Mouse (Mus musculus): ENCODE measurements around the gene H2-Eb1. TPM values are rescaled to one million over a fixed set of nuclear protein-coding genes. Genes with fewer than 3 reads are reported as not detected.

The H2-Eb1 gene
- polyA plus RNA-seq, 1 experiment from 2014 or later: 11.1 TPM

- Histone ChIP-seq H3K27me3 (replicated peaks; ENCODE audit: control insufficient read depth, insufficient read depth, low read length) (no peaks in the 10 kb centered on the region; the same call in none of the 2 replicates), H3K4me1 (ENCODE audit: control insufficient read depth, insufficient read depth, low read length) (no peaks in the 10 kb centered on the region), H3K9ac (ENCODE audit: low read depth, low read length) (no peak overlapping the region), H3K36me3 (ENCODE audit: control insufficient read depth, insufficient read depth, low read length) (no peaks in the 10 kb centered on the region), H3K4me3 (ENCODE audit: low read length) (no peak overlapping the region), H3K27ac (ENCODE audit: low read length) (no peak overlapping the region), H3K4me2 (ENCODE audit: low read depth, low read length) (no peak overlapping the region), H3K9me3 (ENCODE audit: control insufficient read depth, low read length) (no peaks in the 10 kb centered on the region)
- ATAC-seq: no peak
- WGBS: 6% methylated on average over 4 of the region's 4 CpGs
Measured at GRCm38 (mm10) chr17:34349429-34349828, 43.8 kb downstream of the H2-Eb1 start.

GRCm38 (mm10) chr17:34354539-34354938, 48.9 kb downstream of the H2-Eb1 start, which contains the start of gene Btnl2:
TSS of gene Btnl2 (plus strand) at chr17:34354822.
- H3K36me3 ChIP-seq (ENCODE audit: control insufficient read depth, insufficient read depth, low read length): no peaks in the 10 kb centered on the region
- no peak within 1 kb of the TSS for H3K4me3 ChIP-seq (ENCODE audit: low read length)
- H3K27me3 ChIP-seq (replicated peaks; ENCODE audit: control insufficient read depth, insufficient read depth, low read length): no peaks in the 10 kb centered on the region; the same call in none of the 2 replicates
- H3K4me2 ChIP-seq (ENCODE audit: low read depth, low read length): peak within 1 kb of the TSS; percentile 25; the same call in 1 of the 2 replicates
- H3K4me1 ChIP-seq (ENCODE audit: control insufficient read depth, insufficient read depth, low read length): no peaks in the 10 kb centered on the region
- H3K27ac ChIP-seq (ENCODE audit: low read length): peak within 1 kb of the TSS; percentile 61
- 78% methylated on average over 5 of the region's 5 CpGs for WGBS
- no peak within 1 kb of the TSS for H3K9ac ChIP-seq (ENCODE audit: low read depth, low read length)
- ATAC-seq: peak; percentile 89
- H3K9me3 ChIP-seq (ENCODE audit: control insufficient read depth, low read length): no peaks in the 10 kb centered on the region

- no peaks in the 10 kb centered on the region for H3K36me3 ChIP-seq (ENCODE audit: control insufficient read depth, insufficient read depth, low read length)
- no peaks in the 10 kb centered on the region for H3K9me3 ChIP-seq (ENCODE audit: control insufficient read depth, low read length)
- H3K9ac ChIP-seq (ENCODE audit: low read depth, low read length): no peak overlapping the region
- H3K4me2 ChIP-seq (ENCODE audit: low read depth, low read length): peak overlapping the region; percentile 25; the same call in 1 of the 2 replicates
- ATAC-seq: peak; percentile 63
- no peaks in the 10 kb centered on the region; the same call in 1 of the 2 replicates for H3K27me3 ChIP-seq (replicated peaks; ENCODE audit: control insufficient read depth, insufficient read depth, low read length)
- no peak overlapping the region for H3K4me3 ChIP-seq (ENCODE audit: low read length)
- H3K27ac ChIP-seq (ENCODE audit: low read length): peak overlapping the region; percentile 61
- no peaks in the 10 kb centered on the region for H3K4me1 ChIP-seq (ENCODE audit: control insufficient read depth, insufficient read depth, low read length)
- WGBS: 96% methylated on average over 1 of the region's 1 CpGs
Measured at GRCm38 (mm10) chr17:34354940-34355339, 49.3 kb downstream of the H2-Eb1 start.

GRCm38 (mm10) chr17:34362954-34363546, 57.4 kb downstream of the H2-Eb1 start:
- H3K4me1 ChIP-seq (ENCODE audit: control insufficient read depth, insufficient read depth, low read length): no peaks in the 10 kb centered on the region
- no peaks in the 10 kb centered on the region for H3K36me3 ChIP-seq (ENCODE audit: control insufficient read depth, insufficient read depth, low read length)
- H3K4me2 ChIP-seq (ENCODE audit: low read depth, low read length): no peak overlapping the region
- no peak for ATAC-seq
- no peak overlapping the region for H3K4me3 ChIP-seq (ENCODE audit: low read length)
- H3K27me3 ChIP-seq (replicated peaks; ENCODE audit: control insufficient read depth, insufficient read depth, low read length): no peaks in the 10 kb centered on the region
- 82% methylated on average over 15 of the region's 15 CpGs for WGBS
- H3K9me3 ChIP-seq (ENCODE audit: control insufficient read depth, low read length): no peaks in the 10 kb centered on the region
- H3K27ac ChIP-seq (ENCODE audit: low read length): no peak overlapping the region
- no peak overlapping the region for H3K9ac ChIP-seq (ENCODE audit: low read depth, low read length)

GRCm38 (mm10) chr17:34363676-34364310, 58.1 kb downstream of the H2-Eb1 start:
- WGBS: 86% methylated on average over 3 of the region's 3 CpGs
- ATAC-seq: no peak
- Histone ChIP-seq H3K4me1 (ENCODE audit: control insufficient read depth, insufficient read depth, low read length) (no peaks in the 10 kb centered on the region), H3K4me3 (ENCODE audit: low read length) (no peak overlapping the region), H3K4me2 (ENCODE audit: low read depth, low read length) (no peak overlapping the region), H3K27me3 (replicated peaks; ENCODE audit: control insufficient read depth, insufficient read depth, low read length) (no peaks in the 10 kb centered on the region), H3K9ac (ENCODE audit: low read depth, low read length) (no peak overlapping the region), H3K36me3 (ENCODE audit: control insufficient read depth, insufficient read depth, low read length) (no peaks in the 10 kb centered on the region), H3K9me3 (ENCODE audit: control insufficient read depth, low read length) (no peaks in the 10 kb centered on the region), H3K27ac (ENCODE audit: low read length) (no peak overlapping the region)

GRCm38 (mm10) chr17:34365031-34365430, 59.4 kb downstream of the H2-Eb1 start:
- Histone ChIP-seq H3K27me3 (replicated peaks; ENCODE audit: control insufficient read depth, insufficient read depth, low read length) (no peaks in the 10 kb centered on the region), H3K9ac (ENCODE audit: low read depth, low read length) (no peak overlapping the region), H3K36me3 (ENCODE audit: control insufficient read depth, insufficient read depth, low read length) (no peaks in the 10 kb centered on the region), H3K4me3 (ENCODE audit: low read length) (no peak overlapping the region), H3K4me2 (ENCODE audit: low read depth, low read length) (no peak overlapping the region), H3K27ac (ENCODE audit: low read length) (no peak overlapping the region), H3K9me3 (ENCODE audit: control insufficient read depth, low read length) (no peaks in the 10 kb centered on the region), H3K4me1 (ENCODE audit: control insufficient read depth, insufficient read depth, low read length) (no peaks in the 10 kb centered on the region)
- 77% methylated on average over 10 of the region's 10 CpGs for WGBS
- ATAC-seq: no peak

Other genes starting within 250 kb of the H2-Eb1 start
- 0.62 and 0.95 TPM in 2 replicates for gene H2-Oa, start 213.5 kb upstream of the H2-Eb1 start, polyA plus RNA-seq (2015; fragmentation: Nextera tagmentation; extraction: Ambion mirVana)
- 13.4 and 15.3 TPM in 2 replicates for gene H2-DMa, start 186.3 kb upstream of the H2-Eb1 start, polyA plus RNA-seq (2015; fragmentation: Nextera tagmentation; extraction: Ambion mirVana)
- gene Brd2, start 183.2 kb upstream of the H2-Eb1 start, polyA plus RNA-seq (2015; fragmentation: Nextera tagmentation; extraction: Ambion mirVana): 72.3 and 73.0 TPM in 2 replicates
- gene H2-DMb2, start 162.6 kb upstream of the H2-Eb1 start, polyA plus RNA-seq (2015; fragmentation: Nextera tagmentation; extraction: Ambion mirVana): 0.87 and 0.99 TPM in 2 replicates
- gene H2-DMb1, start 152.8 kb upstream of the H2-Eb1 start, polyA plus RNA-seq (2015; fragmentation: Nextera tagmentation; extraction: Ambion mirVana): 3.0 and 3.6 TPM in 2 replicates
- 8.4 and 8.5 TPM in 2 replicates for gene Tap1, start 118.3 kb upstream of the H2-Eb1 start, polyA plus RNA-seq (2015; fragmentation: Nextera tagmentation; extraction: Ambion mirVana)
- 13.4 and 15.3 TPM in 2 replicates for gene Psmb9, start 118.1 kb upstream of the H2-Eb1 start, polyA plus RNA-seq (2015; fragmentation: Nextera tagmentation; extraction: Ambion mirVana)
- 20.7 and 23.1 TPM in 2 replicates for gene Psmb8, start 108.1 kb upstream of the H2-Eb1 start, polyA plus RNA-seq (2015; fragmentation: Nextera tagmentation; extraction: Ambion mirVana)
- 7.2 and 9.1 TPM in 2 replicates for gene Tap2, start 102.3 kb upstream of the H2-Eb1 start, polyA plus RNA-seq (2015; fragmentation: Nextera tagmentation; extraction: Ambion mirVana)
- 0.15 and 0.21 TPM in 2 replicates for gene H2-Ob, start 67.0 kb upstream of the H2-Eb1 start, polyA plus RNA-seq (2015; fragmentation: Nextera tagmentation; extraction: Ambion mirVana)
- 28.5 and 30.9 TPM in 2 replicates for gene H2-Ab1, start 48.2 kb upstream of the H2-Eb1 start, polyA plus RNA-seq (2015; fragmentation: Nextera tagmentation; extraction: Ambion mirVana)
- 15.7 and 17.5 TPM in 2 replicates for gene H2-Aa, start 18.0 kb upstream of the H2-Eb1 start, polyA plus RNA-seq (2015; fragmentation: Nextera tagmentation; extraction: Ambion mirVana)
- gene H2-Eb2, start 19.8 kb downstream of the H2-Eb1 start, polyA plus RNA-seq (2015; fragmentation: Nextera tagmentation; extraction: Ambion mirVana): 0.05 TPM in 1 of 2 replicates, not detected in the other
- gene Btnl2, start 49.0 kb downstream of the H2-Eb1 start, polyA plus RNA-seq (2015; fragmentation: Nextera tagmentation; extraction: Ambion mirVana): 10.6 and 16.0 TPM in 2 replicates
- gene Btnl1, start 71.3 kb downstream of the H2-Eb1 start, polyA plus RNA-seq (2015; fragmentation: Nextera tagmentation; extraction: Ambion mirVana): 30.2 and 43.2 TPM in 2 replicates
- gene BC051142, start 93.0 kb downstream of the H2-Eb1 start, polyA plus RNA-seq (2015; fragmentation: Nextera tagmentation; extraction: Ambion mirVana): 0.81 and 1.2 TPM in 2 replicates
- gene Btnl4, start 171.5 kb downstream of the H2-Eb1 start, polyA plus RNA-seq (2015; fragmentation: Nextera tagmentation; extraction: Ambion mirVana): 18.1 and 22.3 TPM in 2 replicates
- 30.9 and 41.7 TPM in 2 replicates for gene Btnl6, start 211.5 kb downstream of the H2-Eb1 start, polyA plus RNA-seq (2015; fragmentation: Nextera tagmentation; extraction: Ambion mirVana)